Mouse (Mus musculus): ENCODE results near the gene Bcat2. TPM values are rescaled to one million over a fixed set of nuclear protein-coding genes. Genes with fewer than 3 reads are reported as not detected.
A peak's percentile ranks its signal among the peaks of the same experiment; 100 is the strongest.
"Not testable (repeated sequence)": the region's sequence is repeated elsewhere in the genome, so short reads cannot be mapped to it uniquely, and the experiment has no call there.

The Bcat2 gene
- total RNA-seq (2014; fragmentation: Nextera tagmentation) (81.0 and 92.5 TPM in 2 replicates), total RNA-seq (2017) (23.3 and 50.0 TPM in 2 replicates)

- peak; percentile 70 for ATAC-seq (replicated peaks; ENCODE audit: low FRiP score, low TSS enrichment, poor library complexity, severe bottlenecking)
Observed at GRCm38 (mm10) chr7:45570103-45570741, at the start of gene Bcat2. TSS of gene Bcat2 (plus strand) at chr7:45570153.

DNA sequence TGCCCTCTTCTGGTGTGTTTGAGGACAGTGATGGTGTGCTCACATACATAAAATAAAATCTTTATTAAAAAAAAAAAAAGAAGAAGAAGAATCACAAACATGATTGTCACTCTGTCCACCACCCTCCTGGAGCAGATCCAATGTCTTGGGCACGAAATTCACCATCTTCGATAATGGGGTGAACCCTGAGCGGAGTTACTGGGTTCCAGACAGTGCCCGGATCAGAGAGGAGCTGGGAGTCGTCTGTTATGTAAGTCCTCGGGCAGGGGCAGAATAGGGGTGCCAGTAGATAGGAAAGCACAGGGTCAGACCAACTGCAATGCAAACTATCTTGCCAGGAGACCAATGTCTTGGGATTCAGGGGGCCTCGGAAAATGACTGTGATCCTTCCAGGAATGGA lies 49.3 kb upstream of the Bcat2 start:
- ATAC-seq (replicated peaks; ENCODE audit: low FRiP score, low TSS enrichment, poor library complexity, severe bottlenecking): no peak

DNA sequence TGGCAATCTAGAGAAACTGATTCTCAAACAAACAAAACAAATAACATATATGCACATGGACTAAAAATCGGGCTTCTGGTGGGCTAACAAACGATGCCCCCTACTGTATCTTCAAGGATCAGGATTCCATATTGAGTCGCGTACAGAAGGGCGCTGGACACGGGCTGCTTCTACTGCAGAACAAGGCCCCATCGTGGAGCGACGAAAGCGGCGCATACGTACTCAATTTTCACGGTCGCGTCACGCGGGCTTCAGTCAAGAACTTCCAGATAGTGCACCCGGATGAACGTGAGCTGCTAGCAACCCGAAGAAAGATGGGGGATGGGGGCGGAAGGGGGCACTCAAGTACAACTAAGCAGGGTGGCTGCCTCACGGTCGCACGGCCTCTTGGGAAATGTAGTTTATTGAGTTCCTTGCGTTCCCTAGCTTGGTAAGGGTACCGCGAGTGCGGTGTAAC lies 48.2 kb upstream of the Bcat2 start:
- peak; percentile 38 for ATAC-seq (replicated peaks; ENCODE audit: low FRiP score, low TSS enrichment, poor library complexity, severe bottlenecking)

- no peak for ATAC-seq (replicated peaks; ENCODE audit: low FRiP score, low TSS enrichment, poor library complexity, severe bottlenecking)
Observed at GRCm38 (mm10) chr7:45522194-45522752, 47.7 kb upstream of the Bcat2 start.

- no peak for ATAC-seq (replicated peaks; ENCODE audit: low FRiP score, low TSS enrichment, poor library complexity, severe bottlenecking)
Observed at GRCm38 (mm10) chr7:45522957-45523676, 46.8 kb upstream of the Bcat2 start.

DNA sequence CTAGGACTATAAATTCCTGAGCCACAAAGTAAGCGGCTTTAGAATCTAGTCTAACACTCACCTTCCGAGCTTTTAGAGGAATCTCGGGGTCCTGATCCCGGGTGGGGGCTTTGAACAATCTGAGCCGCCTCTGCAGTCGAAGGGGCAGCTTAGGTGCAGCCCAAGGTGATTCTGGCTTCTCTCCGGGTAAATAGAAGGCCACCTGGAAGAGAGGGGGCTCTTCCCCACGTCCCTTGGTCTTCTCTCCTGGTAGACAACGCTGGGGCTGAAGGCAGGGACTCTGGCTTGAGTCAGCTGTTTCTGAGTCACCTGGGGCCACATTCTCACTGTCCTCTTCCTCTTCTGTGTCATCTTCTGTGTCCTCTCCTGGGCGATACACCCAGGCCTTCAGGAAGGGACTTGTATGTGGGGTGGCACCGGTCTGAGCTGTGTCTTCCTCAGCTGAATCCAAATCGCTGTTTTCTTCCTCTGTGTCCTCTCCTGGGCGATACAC lies 46.2 kb upstream of the Bcat2 start:
- no peak for ATAC-seq (replicated peaks; ENCODE audit: low FRiP score, low TSS enrichment, poor library complexity, severe bottlenecking)

- ATAC-seq (replicated peaks; ENCODE audit: low FRiP score, low TSS enrichment, poor library complexity, severe bottlenecking): peak; percentile 78
Observed at GRCm38 (mm10) chr7:45524841-45525621, 44.9 kb upstream of the Bcat2 start.

- peak; percentile 73 for ATAC-seq (replicated peaks; ENCODE audit: low FRiP score, low TSS enrichment, poor library complexity, severe bottlenecking)
Observed at GRCm38 (mm10) chr7:45525809-45526473, 44.0 kb upstream of the Bcat2 start, which contains the start of the genes Ppp1r15a and Plekha4. TSS of gene Ppp1r15a (minus strand) at chr7:45526268. TSS of gene Plekha4 (plus strand) at chr7:45526330.

DNA sequence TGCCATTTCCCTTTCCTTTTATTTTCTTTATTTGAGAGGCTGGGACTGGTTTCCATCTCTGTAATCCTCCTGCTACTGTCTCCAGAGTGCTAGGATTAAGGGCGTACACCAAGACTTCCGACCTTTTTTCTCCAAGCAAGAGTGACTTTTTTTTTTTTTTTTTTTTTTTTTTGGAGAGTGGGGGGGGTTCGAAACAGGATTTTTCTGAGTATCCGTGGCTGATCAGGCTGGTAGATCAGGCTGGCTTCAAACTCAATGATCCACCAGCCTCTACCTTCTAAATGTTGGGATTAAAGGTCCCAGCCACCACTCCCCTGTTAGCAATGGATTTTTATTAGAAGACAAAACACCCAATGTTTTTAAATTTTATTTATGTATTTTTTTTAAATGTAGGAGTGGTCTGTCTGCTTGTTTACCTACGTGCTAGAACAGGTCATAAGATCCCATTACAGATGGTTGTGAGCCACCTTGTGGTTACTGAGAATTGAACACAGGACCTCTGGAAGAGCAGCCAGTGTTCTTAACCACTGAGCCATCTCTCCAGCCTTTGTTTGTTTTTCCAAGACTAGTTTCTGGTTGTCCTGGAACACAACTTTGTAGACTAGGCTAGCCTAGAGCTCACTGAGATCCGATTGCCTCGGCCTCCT lies 43.4 kb upstream of the Bcat2 start:
- ATAC-seq (replicated peaks; ENCODE audit: low FRiP score, low TSS enrichment, poor library complexity, severe bottlenecking): no peak

DNA sequence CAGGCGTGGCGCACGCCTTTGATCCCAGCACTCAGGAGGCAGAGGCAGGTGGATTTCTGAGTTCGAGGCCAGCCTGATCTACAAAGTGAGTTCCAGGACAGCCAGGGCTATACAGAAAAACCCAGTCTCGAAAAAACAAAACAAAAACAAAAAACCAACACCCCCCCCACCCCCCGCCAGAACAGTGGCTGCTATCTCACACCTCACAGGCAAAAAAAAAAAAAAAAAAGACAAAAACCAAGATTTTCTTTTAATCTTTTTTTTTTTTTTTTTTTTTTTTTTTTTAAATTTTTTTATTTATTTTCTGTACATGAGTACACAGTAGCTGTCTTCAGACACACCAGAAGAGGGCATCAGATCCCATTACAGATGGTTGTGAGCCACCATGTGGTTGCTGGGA lies 42.8 kb upstream of the Bcat2 start:
- not testable (repeated sequence) for ATAC-seq (replicated peaks; ENCODE audit: low FRiP score, low TSS enrichment, poor library complexity, severe bottlenecking)

GRCm38 (mm10) chr7:45529461-45529860 lies 40.5 kb upstream of the Bcat2 start:
- ATAC-seq (replicated peaks; ENCODE audit: low FRiP score, low TSS enrichment, poor library complexity, severe bottlenecking): no peak

- no peak for ATAC-seq (replicated peaks; ENCODE audit: low FRiP score, low TSS enrichment, poor library complexity, severe bottlenecking)
Observed at GRCm38 (mm10) chr7:45530643-45531042, 39.3 kb upstream of the Bcat2 start.

GRCm38 (mm10) chr7:45535676-45536075 lies 34.3 kb upstream of the Bcat2 start:
- ATAC-seq (replicated peaks; ENCODE audit: low FRiP score, low TSS enrichment, poor library complexity, severe bottlenecking): no peak

- no peak for ATAC-seq (replicated peaks; ENCODE audit: low FRiP score, low TSS enrichment, poor library complexity, severe bottlenecking)
Observed at GRCm38 (mm10) chr7:45537602-45538001, 32.4 kb upstream of the Bcat2 start.

- ATAC-seq (replicated peaks; ENCODE audit: low FRiP score, low TSS enrichment, poor library complexity, severe bottlenecking): 0 out of 2 replicates have a peak, but pooled peaks have one; percentile 55
Observed at GRCm38 (mm10) chr7:45538163-45539041, 31.6 kb upstream of the Bcat2 start.

- ATAC-seq (replicated peaks; ENCODE audit: low FRiP score, low TSS enrichment, poor library complexity, severe bottlenecking): no peak
Observed at GRCm38 (mm10) chr7:45539095-45539494, 30.9 kb upstream of the Bcat2 start.

DNA sequence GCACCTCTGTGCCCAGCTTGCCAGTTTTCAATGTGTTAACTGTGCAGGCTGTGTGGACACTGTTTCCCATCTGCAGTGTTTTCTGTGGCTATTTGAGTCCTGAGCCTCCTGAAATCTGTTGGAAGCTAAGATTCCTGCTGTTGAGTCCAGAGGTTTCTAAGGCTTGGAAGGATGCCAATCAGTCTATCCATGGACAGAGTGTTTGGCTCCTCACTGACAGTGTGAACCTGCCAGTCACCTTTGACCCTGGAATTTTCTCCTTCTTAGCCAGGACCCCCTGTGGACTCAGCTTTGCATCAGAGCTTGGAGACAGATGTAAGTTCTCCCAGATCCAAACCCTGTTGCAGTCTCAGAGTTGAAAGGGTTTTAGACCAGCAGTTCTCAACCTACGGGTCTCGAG lies 29.7 kb upstream of the Bcat2 start:
- ATAC-seq (replicated peaks; ENCODE audit: low FRiP score, low TSS enrichment, poor library complexity, severe bottlenecking): no peak

GRCm38 (mm10) chr7:45544525-45544924 lies 25.4 kb upstream of the Bcat2 start:
- no peak for ATAC-seq (replicated peaks; ENCODE audit: low FRiP score, low TSS enrichment, poor library complexity, severe bottlenecking)
